Mouse (Mus musculus) hindbrain, embryonic 15.5 days (tissue): Measurements from ENCODE around the gene Gfpt2. TPM values are rescaled to one million over a fixed set of nuclear protein-coding genes. Genes with fewer than 3 reads are reported as not detected.

ENCODE experiments used
- ATAC-seq: fragments of 200-750 bp; cut with Nextera tagmentation; 2 replicates; pipeline ENCODE4 v1.8.0; 2017; ENCODE audit warnings: low read depth, moderate number of reproducible peaks, moderate TSS enrichment; ENCODE audit not compliant: low FRiP score
- H3K27ac ChIP-seq: fragments of 300-500 bp; sonication (generic); replicated peaks from 2 replicates; pipeline ENCODE4 v1.5.1; 2015; ENCODE audit warnings: mild to moderate bottlenecking, inconsistent platforms
- H3K27me3 ChIP-seq: fragments of 300-500 bp; sonication (generic); 2 replicates; pipeline ENCODE4 v1.6.1; 2015; ENCODE audit warnings: control low read depth, inconsistent platforms
- H3K36me3 ChIP-seq: fragments of 300-500 bp; sonication (generic); 2 replicates; pipeline ENCODE4 v1.6.1; 2015; ENCODE audit warnings: control low read depth, inconsistent platforms
- H3K4me1 ChIP-seq: fragments of 300-500 bp; sonication (generic); replicated peaks from 2 replicates; pipeline ENCODE4 v1.6.1; 2015; ENCODE audit warnings: control low read depth, inconsistent platforms
- H3K4me2 ChIP-seq: fragments of 300-500 bp; sonication (generic); 2 replicates; pipeline ENCODE4 v1.6.1; 2015; ENCODE audit warnings: moderate library complexity, mild to moderate bottlenecking, inconsistent platforms
- H3K4me3 ChIP-seq: fragments of 300-500 bp; sonication (generic); 2 replicates; pipeline ENCODE4 v1.5.1; 2015; ENCODE audit warnings: mild to moderate bottlenecking, inconsistent platforms
- H3K9ac ChIP-seq: fragments of 300-500 bp; sonication (generic); 2 replicates; pipeline ENCODE4 v1.6.1; 2015; ENCODE audit warnings: inconsistent platforms
- H3K9me3 ChIP-seq: fragments of 300-500 bp; sonication (generic); 2 replicates; pipeline ENCODE4 v1.6.1; 2016; ENCODE audit warnings: control low read depth, inconsistent platforms
- WGBS: fragments of 180-500 bp; shearing (Covaris S2); methylation state at CpG from one replicate; pipeline ENCODE4 v1.1.7; 2015; 5-methylcytosine and 5-hydroxymethylcytosine counted together
- polyA plus RNA-seq: library from polyadenylated mRNA; unstranded; fragments of >200 nt; fragmentation: Nextera tagmentation; extraction: Ambion mirVana; gene quantifications from 2 replicates; pipeline ENCODE4 v1.2.1, GENCODE M21; 2015

The Gfpt2 gene
- polyA plus RNA-seq, result 6.4 and 6.8 TPM in 2 replicates

DNA sequence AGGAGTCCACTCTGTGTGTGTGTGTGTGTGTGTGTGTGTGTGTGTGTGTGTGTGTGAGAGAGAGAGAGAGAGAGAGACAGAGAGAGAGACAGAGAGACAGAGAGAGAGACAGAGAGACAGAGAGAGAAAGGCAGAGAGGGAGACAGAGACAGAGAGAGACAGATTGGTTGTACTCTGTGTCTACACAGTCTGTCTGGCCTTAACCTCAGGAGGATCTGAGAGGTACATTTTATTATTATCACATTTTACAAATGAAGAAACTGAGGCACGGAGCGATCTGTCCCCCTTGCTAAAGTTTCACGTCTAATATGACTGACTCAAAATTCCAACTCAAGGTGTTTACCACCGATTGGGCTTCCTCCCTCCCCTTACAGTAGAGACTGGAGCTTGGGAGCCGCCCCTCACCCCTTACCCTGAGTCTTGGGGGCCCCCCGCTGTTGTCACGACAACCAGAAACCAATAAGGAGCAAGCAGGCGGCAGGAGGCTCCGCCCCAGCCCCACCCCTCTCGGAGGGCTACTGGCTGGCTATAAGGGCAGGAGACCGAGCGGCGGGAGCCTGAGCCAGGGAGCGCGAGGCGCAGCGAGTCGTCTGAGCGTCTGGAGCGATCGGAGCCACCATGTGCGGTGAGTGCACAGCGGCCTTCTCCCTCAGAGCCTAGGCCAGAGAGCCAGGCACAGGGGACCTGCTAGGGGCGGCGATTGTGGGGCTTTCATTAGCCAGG, at the start of gene Gfpt2:
TSS of gene Gfpt2 (plus strand) at position 560 of the 723 bp plus-strand sequence.
- H3K9me3 ChIP-seq, result no peaks in the 10 kb centered on the region
- H3K4me1 ChIP-seq, result peaks cover 20% of the 10 kb centered on the region
- H3K9ac ChIP-seq, result peak within 1 kb of the TSS; percentile 71
- no peaks in the 10 kb centered on the region for H3K27me3 ChIP-seq
- no peak within 1 kb of the TSS for H3K27ac ChIP-seq
- peak within 1 kb of the TSS; percentile 96 for H3K4me2 ChIP-seq
- no peaks in the 10 kb centered on the region for H3K36me3 ChIP-seq
- ATAC-seq, result peak; percentile 96
- under 1% methylated on average over 25 of the region's 25 CpGs for WGBS
- peak within 1 kb of the TSS; percentile 83 for H3K4me3 ChIP-seq

DNA sequence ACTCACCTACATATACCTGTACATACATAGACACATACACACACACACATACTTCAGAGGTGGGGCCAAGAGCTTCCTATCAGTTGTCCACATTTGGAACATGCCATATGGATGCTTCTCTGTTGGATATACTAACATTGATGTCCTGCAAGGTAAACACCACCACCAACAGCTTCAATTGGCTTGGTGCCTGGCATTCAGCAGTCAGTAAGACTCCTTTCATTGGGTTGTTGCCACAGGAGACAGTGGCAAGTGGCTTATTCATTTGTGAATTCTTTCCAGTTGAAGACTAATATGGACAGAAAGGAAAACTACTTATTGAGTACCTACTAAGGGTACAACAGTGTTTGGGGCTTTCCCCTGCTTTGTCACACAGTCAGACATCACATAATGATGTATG, 49.0 kb upstream of the Gfpt2 start:
- Histone ChIP-seq H3K4me2 (no peak overlapping the region), H3K27ac (no peak overlapping the region), H3K9me3 (peaks cover 3% of the 10 kb centered on the region; the same call in 1 of the 2 replicates), H3K36me3 (no peaks in the 10 kb centered on the region), H3K4me3 (no peak overlapping the region), H3K4me1 (no peaks in the 10 kb centered on the region), H3K27me3 (no peaks in the 10 kb centered on the region), H3K9ac (no peak overlapping the region)
- ATAC-seq, result no peak

DNA sequence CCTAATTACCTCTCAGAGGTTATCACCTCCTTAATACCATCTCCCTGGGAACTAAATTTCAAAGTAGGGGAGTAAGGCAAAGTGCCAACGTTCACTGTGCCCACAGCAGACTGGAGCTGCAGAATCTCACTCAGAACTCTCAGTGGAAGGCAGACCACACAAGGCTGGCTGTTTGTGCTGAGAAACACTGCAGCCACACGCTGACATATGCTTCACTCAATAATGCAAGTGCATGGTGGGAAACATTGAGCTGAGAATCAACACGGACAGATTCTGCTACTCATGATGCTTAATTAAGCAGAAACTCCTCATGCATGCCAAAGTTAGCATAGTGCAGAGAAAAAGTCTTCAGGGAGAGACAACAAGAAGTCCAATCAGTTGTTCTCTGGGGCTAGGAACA, 48.1 kb upstream of the Gfpt2 start:
- Histone ChIP-seq H3K4me3 (no peak overlapping the region), H3K27me3 (no peaks in the 10 kb centered on the region), H3K4me1 (no peaks in the 10 kb centered on the region), H3K36me3 (no peaks in the 10 kb centered on the region), H3K27ac (no peak overlapping the region), H3K9me3 (peaks cover 3% of the 10 kb centered on the region; the same call in 1 of the 2 replicates), H3K9ac (no peak overlapping the region), H3K4me2 (no peak overlapping the region)
- WGBS, result 59% methylated on average over 3 of the region's 3 CpGs
- ATAC-seq, result no peak

DNA sequence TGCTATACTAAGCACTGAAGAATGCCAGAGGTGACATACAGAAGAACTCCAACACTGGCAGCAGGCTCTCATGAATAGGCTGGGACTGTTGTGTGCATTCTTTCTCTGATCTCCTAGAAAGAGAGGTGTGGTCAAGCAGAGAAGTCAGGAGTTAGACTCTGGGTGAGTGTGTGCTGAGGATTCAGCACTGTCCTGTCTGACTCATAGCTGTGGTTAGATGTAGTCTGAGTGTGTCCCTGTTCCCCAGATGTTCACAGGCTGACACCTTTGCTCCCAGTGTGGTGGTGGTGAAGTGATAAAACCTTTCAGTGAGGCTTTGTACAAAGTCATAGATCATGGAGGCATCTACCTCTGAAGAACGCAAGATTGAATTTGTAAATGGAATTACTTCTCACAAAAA, 47.2 kb upstream of the Gfpt2 start:
- Histone ChIP-seq H3K27me3 (no peaks in the 10 kb centered on the region), H3K4me1 (no peaks in the 10 kb centered on the region), H3K4me2 (no peak overlapping the region), H3K36me3 (no peaks in the 10 kb centered on the region), H3K9me3 (peaks cover 3% of the 10 kb centered on the region; the same call in 1 of the 2 replicates), H3K4me3 (no peak overlapping the region), H3K27ac (no peak overlapping the region), H3K9ac (no peak overlapping the region)
- ATAC-seq, result no peak
- WGBS, result 100% methylated on average over 1 of the region's 1 CpGs

DNA sequence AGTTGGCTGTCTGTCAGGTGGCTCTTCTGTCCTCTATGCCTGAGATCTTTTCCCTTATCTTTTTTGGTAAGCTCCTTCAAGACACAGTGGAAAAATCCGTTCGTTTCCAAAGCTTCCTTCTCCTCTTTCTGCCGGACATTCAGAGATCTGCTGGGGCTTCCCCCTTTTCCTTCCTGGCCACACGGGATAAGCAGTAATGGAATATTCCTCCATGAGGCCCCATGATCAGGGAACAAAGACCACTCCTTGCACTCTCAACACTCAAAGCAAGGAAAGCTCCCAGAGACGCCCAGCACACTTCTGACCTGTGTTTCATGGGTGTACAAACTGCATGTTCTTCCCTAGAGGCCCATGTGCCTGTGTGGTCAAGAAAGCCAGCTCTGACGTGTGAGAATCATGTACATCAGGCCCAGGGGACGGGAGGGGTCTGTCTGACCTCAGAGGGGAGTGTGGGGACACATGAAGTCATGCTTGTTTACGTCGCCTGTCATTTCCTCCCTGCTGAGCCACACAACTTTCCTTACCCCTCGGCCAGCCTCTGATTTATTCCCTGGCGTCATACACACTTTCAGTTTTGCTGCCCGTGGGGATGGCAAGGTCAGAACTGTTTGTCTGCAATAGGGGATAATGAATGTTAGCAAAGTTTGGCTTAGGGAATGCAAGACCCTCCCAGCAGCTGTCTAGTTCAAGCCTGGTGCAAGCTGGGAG, 38.9 kb upstream of the Gfpt2 start:
- H3K9me3 ChIP-seq, result no peaks in the 10 kb centered on the region
- no peak overlapping the region for H3K4me3 ChIP-seq
- no peaks in the 10 kb centered on the region for H3K36me3 ChIP-seq
- H3K4me2 ChIP-seq, result no peak overlapping the region
- H3K27me3 ChIP-seq, result no peaks in the 10 kb centered on the region
- no peak for ATAC-seq
- no peak overlapping the region for H3K9ac ChIP-seq
- H3K4me1 ChIP-seq, result no peaks in the 10 kb centered on the region
- 53% methylated on average over 12 of the region's 12 CpGs for WGBS
- no peak overlapping the region for H3K27ac ChIP-seq

DNA sequence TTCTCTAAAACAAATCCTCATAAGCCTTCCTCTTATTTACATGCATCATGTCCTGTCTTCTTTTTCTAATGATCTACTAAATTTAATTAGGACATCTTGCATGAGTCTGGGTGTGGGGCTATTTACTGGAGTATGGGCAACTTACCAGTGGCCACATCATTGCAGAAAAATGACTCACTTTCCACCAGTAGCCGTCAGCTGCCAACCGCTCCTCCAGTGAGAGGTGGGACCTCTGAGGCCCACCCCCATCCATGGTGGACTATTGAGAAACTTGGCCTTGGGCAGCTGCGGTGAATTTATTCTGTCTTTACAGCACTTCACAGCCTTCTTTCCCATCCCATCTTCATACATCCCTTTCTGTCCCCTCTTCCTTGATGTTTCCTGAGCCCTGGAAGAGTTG, 35.9 kb upstream of the Gfpt2 start:
- no peak overlapping the region for H3K9ac ChIP-seq

DNA sequence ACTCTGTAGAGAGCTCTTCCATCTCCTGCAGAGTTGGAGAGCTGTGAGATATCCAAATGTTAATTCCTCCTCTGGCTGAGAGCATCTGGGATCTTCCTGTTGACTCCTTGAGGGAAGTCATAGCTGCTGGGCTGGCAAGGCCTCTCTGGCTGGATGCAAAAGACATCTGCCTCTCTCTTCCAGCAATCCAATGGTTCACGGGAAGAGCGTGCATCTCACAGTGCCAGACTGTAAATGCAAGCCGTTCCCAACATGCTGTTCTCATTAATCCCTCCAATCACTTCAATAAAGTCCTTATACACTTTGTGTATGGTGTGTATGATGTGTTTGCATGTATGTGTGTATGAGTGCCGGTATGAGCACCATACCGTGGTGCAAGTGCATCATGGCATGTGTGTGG, 32.8 kb upstream of the Gfpt2 start:
- H3K9ac ChIP-seq, result no peak overlapping the region
- H3K9me3 ChIP-seq, result no peaks in the 10 kb centered on the region
- no peak overlapping the region for H3K4me2 ChIP-seq
- H3K27ac ChIP-seq, result no peak overlapping the region
- 83% methylated on average over 5 of the region's 5 CpGs for WGBS
- no peaks in the 10 kb centered on the region for H3K36me3 ChIP-seq
- ATAC-seq, result no peak
- no peaks in the 10 kb centered on the region for H3K27me3 ChIP-seq
- no peak overlapping the region for H3K4me3 ChIP-seq
- no peaks in the 10 kb centered on the region for H3K4me1 ChIP-seq

More for the DNA sequence above, 35.9 kb upstream of the Gfpt2 start:
- Histone ChIP-seq H3K4me3 (no peak overlapping the region), H3K27ac (no peak overlapping the region), H3K4me1 (no peaks in the 10 kb centered on the region), H3K27me3 (no peaks in the 10 kb centered on the region), H3K9me3 (no peaks in the 10 kb centered on the region), H3K36me3 (no peaks in the 10 kb centered on the region), H3K4me2 (no peak overlapping the region)
- no peak for ATAC-seq
- 88% methylated on average over 3 of the region's 3 CpGs for WGBS

DNA sequence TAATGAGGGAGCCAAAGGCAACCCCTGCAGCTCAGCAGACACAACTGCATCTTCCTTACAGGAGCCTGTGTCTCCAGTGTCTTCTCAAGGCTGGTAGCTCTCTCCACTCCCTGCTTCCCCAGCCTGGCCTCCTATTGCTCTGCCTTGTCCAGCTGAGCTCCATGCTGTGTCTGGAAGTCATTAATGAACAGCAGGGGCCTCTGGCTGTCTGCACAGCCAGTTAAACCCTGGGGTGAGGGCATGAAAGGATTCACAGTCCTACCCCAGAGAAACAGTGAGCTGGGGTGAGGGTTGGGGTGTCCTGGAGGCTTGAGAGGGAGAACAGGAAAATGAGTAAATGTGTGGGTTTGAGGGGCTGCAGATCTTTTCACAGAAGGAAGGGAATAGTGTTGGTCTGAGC, 30.4 kb upstream of the Gfpt2 start:
- no peaks in the 10 kb centered on the region for H3K9me3 ChIP-seq
- no peak overlapping the region for H3K4me3 ChIP-seq
- H3K4me1 ChIP-seq, result no peaks in the 10 kb centered on the region
- H3K4me2 ChIP-seq, result no peak overlapping the region
- H3K9ac ChIP-seq, result no peak overlapping the region
- no peaks in the 10 kb centered on the region for H3K36me3 ChIP-seq
- no peak for ATAC-seq
- no peaks in the 10 kb centered on the region for H3K27me3 ChIP-seq
- H3K27ac ChIP-seq, result no peak overlapping the region

DNA sequence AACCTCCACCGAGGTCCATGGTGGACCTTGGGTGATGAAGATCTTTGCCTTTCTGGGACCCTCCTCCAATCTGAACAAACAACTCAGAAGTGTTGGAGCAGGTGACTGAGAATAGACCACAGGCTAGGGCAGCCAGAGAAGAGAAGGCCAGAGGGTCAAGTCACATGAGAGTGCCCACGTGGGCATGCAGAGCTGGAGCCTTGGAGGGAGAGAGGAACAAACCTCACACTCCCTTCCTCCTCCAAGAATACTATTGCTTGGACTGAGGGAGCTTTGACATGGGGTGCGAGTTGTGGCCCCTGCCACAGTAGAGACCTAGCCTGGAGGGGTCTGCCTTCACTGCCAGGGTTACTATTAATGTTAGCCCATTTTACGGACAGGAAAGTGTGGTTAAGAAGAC, 30.0 kb upstream of the Gfpt2 start:
- no peak overlapping the region for H3K9ac ChIP-seq
- WGBS, result 66% methylated on average over 4 of the region's 4 CpGs
- no peaks in the 10 kb centered on the region for H3K36me3 ChIP-seq
- H3K4me1 ChIP-seq, result no peaks in the 10 kb centered on the region
- H3K4me2 ChIP-seq, result no peak overlapping the region
- no peak overlapping the region for H3K27ac ChIP-seq
- no peak for ATAC-seq
- H3K27me3 ChIP-seq, result no peaks in the 10 kb centered on the region
- H3K9me3 ChIP-seq, result no peaks in the 10 kb centered on the region
- H3K4me3 ChIP-seq, result no peak overlapping the region

DNA sequence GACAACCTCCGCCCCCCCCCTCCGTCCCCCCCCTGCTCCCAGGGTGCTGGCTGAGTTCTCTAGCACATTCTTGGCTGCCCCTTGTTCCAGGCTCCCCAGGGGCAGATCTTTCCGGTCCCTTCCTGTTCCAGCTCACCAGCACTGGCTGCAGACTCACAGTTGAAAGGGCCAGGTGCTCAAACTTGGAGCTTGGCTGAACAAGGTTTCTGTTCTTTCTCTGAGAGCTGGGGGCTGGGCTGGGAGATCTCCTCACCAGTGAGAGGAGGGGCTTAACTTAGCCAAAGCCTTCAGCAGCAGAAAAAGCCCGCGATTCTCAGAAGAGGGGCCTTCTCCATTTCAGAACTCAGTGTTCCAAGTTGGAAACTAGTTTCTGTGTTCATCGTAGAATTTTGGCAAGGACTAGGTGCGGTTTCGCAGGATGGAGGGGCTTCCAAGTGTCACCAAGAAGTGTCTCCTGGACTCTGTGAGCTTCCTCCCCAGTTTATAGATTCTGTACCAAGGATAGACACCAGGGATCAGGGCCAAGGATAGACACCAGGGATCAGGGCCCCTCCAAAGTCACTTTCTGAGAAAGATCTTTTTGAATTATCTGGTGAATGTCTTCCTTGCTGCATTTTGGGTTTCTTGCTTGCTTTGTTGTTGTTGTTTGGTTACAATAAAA, 29.2 kb upstream of the Gfpt2 start:
- H3K27ac ChIP-seq, result no peak overlapping the region
- no peak overlapping the region for H3K4me3 ChIP-seq
- H3K4me1 ChIP-seq, result no peaks in the 10 kb centered on the region
- H3K27me3 ChIP-seq, result no peaks in the 10 kb centered on the region
- H3K36me3 ChIP-seq, result no peaks in the 10 kb centered on the region
- ATAC-seq, result peak; percentile 56; the same call in 1 of the 2 replicates
- no peaks in the 10 kb centered on the region for H3K9me3 ChIP-seq
- WGBS, result 33% methylated on average over 7 of the region's 8 CpGs
- no peak overlapping the region for H3K9ac ChIP-seq
- H3K4me2 ChIP-seq, result no peak overlapping the region

DNA sequence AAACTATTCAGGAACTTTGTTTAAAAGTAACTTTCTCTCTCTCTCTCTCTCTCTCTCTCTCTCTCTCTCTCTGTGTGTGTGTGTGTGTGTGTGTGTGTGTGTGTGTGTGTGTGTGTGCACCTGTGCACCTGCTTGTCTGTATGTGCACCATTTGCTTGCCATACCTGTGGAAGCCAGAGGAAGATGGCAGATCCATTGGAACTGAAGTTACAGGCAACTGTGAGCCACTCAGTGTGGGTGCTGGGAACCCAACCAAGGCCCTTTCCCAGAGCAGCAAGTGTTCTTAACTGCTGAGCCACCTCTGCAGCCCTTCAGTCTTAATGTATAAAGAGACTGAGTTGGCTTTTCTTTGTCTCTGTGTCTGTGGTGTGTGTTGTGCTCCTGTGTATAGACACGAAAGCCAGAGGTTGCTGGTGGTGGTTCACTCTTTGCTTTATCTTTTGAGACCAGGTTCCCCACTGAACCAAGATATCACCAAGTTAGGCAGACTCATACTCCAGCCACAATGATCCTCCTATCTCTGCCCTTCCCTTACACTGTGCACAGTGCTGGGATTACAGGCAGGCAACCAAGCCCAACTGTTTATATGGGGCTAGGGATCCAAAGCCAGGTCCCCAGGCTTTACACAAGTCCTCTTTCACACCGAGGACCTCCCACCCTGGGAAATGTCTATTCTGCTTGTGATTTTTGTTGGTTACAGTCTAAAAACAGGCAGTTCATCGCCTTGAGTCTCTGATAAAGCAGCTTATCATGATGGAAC, 28.4 kb upstream of the Gfpt2 start:
- no peaks in the 10 kb centered on the region for H3K27me3 ChIP-seq
- ATAC-seq, result no peak
- H3K9me3 ChIP-seq, result no peaks in the 10 kb centered on the region
- H3K4me1 ChIP-seq, result no peaks in the 10 kb centered on the region
- H3K9ac ChIP-seq, result no peak overlapping the region
- no peak overlapping the region for H3K27ac ChIP-seq
- no peaks in the 10 kb centered on the region for H3K36me3 ChIP-seq
- 87% methylated on average over 3 of the region's 3 CpGs for WGBS
- no peak overlapping the region for H3K4me3 ChIP-seq
- H3K4me2 ChIP-seq, result no peak overlapping the region

DNA sequence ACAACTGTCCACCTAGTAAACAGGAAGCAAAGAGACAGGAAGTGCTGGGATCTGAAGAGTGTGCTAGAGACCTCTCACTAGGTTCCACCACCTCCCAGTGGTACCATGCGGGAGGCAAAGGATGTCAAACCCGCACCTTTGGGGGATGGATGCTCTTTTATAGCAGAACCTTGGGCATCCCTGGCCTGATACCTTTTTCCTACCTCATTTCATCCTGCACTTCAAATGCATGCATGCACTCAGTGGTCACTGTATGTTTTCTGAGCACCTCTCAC, 27.9 kb upstream of the Gfpt2 start:
- Histone ChIP-seq H3K27me3 (no peaks in the 10 kb centered on the region), H3K4me3 (no peak overlapping the region), H3K27ac (no peak overlapping the region), H3K9me3 (no peaks in the 10 kb centered on the region), H3K9ac (no peak overlapping the region), H3K36me3 (no peaks in the 10 kb centered on the region), H3K4me1 (no peaks in the 10 kb centered on the region), H3K4me2 (no peak overlapping the region)
- 91% methylated on average over 2 of the region's 2 CpGs for WGBS
- ATAC-seq, result no peak
